Mouse (Mus musculus) midbrain, postnatal 0 days (tissue): ENCODE data around the gene Dpm2. TPM values are rescaled to one million over a fixed set of nuclear protein-coding genes. Genes with fewer than 3 reads are reported as not detected.

Experiments
- ATAC-seq: fragments of 200-750 bp; cut with Nextera tagmentation; 2 replicates; pipeline ENCODE4 v1.8.0; 2017; ENCODE audit warnings: moderate number of reproducible peaks, mild to moderate bottlenecking, moderate TSS enrichment, moderate library complexity; ENCODE audit not compliant: low FRiP score
- DNase-seq: peaks from one replicate; pipeline ENCODE4 v3.0.0-alpha.2; 2015; ENCODE audit warnings: low spot score
- H3K27ac ChIP-seq: fragments of 300-500 bp; sonication (generic); 2 replicates; pipeline ENCODE4 v1.5.1; 2014; ENCODE audit warnings: low read depth, mild to moderate bottlenecking, low read length, mixed read lengths
- H3K27me3 ChIP-seq: fragments of 300-500 bp; sonication (generic); 2 replicates; pipeline ENCODE4 v1.6.1; 2014; ENCODE audit warnings: low read length, control low read depth, mixed read lengths; ENCODE audit not compliant: insufficient read depth
- H3K36me3 ChIP-seq: fragments of 300-500 bp; sonication (generic); 2 replicates; pipeline ENCODE4 v1.6.1; 2014; ENCODE audit warnings: low read length, control low read depth, mixed read lengths; ENCODE audit not compliant: insufficient read depth
- H3K4me1 ChIP-seq: fragments of 300-500 bp; sonication (generic); 2 replicates; pipeline ENCODE4 v1.6.1; 2014; ENCODE audit warnings: mild to moderate bottlenecking, control low read depth, antibody characterized with exemption, low read length, mixed read lengths; ENCODE audit not compliant: insufficient read depth
- H3K4me2 ChIP-seq: fragments of 300-500 bp; sonication (generic); 2 replicates; pipeline ENCODE4 v1.6.1; 2014; ENCODE audit warnings: low read depth, mild to moderate bottlenecking, low read length, mixed read lengths; ENCODE audit not compliant: poor library complexity, severe bottlenecking
- H3K4me3 ChIP-seq: fragments of 300-500 bp; sonication (generic); 2 replicates; pipeline ENCODE4 v1.5.1; 2014; ENCODE audit warnings: low read depth, mild to moderate bottlenecking, low read length, moderate library complexity
- H3K9ac ChIP-seq: fragments of 300-500 bp; sonication (generic); replicated peaks from 2 replicates; pipeline ENCODE4 v1.6.1; 2014; ENCODE audit warnings: mild to moderate bottlenecking, low read length, moderate library complexity, mixed read lengths; ENCODE audit not compliant: poor library complexity, severe bottlenecking
- H3K9me3 ChIP-seq: fragments of 300-500 bp; sonication (generic); 2 replicates; pipeline ENCODE4 v1.6.1; 2016; ENCODE audit warnings: low read length, control low read depth
- CTCF ChIP-seq: IDR thresholded peaks from 2 replicates; pipeline ENCODE4 v1.5.1; 2016; ENCODE audit warnings: antibody characterized with exemption, mild to moderate bottlenecking
- WGBS: fragments of 180-500 bp; shearing (Covaris S2); extraction: QIAGEN DNeasy Blood & Tissue Kit; methylation state at CpG from one replicate; pipeline ENCODE4 v1.1.7; 2014; 5-methylcytosine and 5-hydroxymethylcytosine counted together
- polyA plus RNA-seq: library from polyadenylated mRNA; unstranded; fragments of >200 nt; fragmentation: Nextera tagmentation; extraction: Ambion mirVana; gene quantifications from 2 replicates; pipeline ENCODE4 v1.2.1, GENCODE M21; 2015
- total RNA-seq: library from RNA; depleted of rRNA; stranded (reverse); fragments of >200 nt; gene quantifications from 2 replicates; pipeline ENCODE4 v1.2.3, GENCODE M21; 2014

Gene Dpm2
- total and polyA plus RNA-seq, 2 experiments from 2014 or later = 73.3 to 135 TPM

DNA sequence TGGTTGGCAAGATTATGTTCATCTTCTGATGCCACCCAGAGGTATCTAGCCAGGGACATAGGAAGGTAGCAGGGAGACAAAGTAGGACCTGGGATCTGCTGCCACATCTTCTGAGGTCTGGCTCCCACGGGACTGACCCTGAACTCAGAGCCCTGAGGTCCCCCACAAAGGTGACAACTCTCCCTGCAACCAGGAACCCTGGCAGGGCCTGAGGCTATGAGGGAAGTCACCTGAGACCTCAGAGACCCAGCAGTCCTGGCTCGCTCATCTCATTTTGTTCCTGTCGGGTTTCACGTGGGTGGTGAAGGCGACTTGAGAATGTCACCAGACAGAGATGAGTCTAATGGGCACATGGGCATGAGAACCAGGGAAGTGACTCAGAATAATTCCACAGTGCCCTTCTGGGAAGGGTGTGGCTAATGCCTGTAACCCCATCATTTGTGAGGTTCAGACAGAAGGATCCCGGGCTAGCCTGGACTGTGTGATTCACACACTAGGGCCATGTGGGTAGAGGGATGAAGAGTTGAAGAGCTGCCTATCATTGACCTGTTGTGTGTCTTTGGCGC, 14.6 kb downstream of the Dpm2 start:
- H3K9me3 ChIP-seq = no peaks in the 10 kb centered on the region
- 0 out of 2 replicates have a peak, but pooled peaks cover 3% of the 10 kb centered on the region for H3K36me3 ChIP-seq
- DNase-seq (no peak), ATAC-seq (no peak)
- no peak overlapping the region for H3K27ac ChIP-seq
- no peak overlapping the region for H3K4me3 ChIP-seq
- no peak overlapping the region for H3K4me2 ChIP-seq
- peaks cover 16% of the 10 kb centered on the region for H3K4me1 ChIP-seq
- H3K27me3 ChIP-seq = no peaks in the 10 kb centered on the region
- 87% methylated on average over 7 of the region's 7 CpGs for WGBS
- TF ChIP-seq CTCF = no peak
- H3K9ac ChIP-seq = no peak overlapping the region

DNA sequence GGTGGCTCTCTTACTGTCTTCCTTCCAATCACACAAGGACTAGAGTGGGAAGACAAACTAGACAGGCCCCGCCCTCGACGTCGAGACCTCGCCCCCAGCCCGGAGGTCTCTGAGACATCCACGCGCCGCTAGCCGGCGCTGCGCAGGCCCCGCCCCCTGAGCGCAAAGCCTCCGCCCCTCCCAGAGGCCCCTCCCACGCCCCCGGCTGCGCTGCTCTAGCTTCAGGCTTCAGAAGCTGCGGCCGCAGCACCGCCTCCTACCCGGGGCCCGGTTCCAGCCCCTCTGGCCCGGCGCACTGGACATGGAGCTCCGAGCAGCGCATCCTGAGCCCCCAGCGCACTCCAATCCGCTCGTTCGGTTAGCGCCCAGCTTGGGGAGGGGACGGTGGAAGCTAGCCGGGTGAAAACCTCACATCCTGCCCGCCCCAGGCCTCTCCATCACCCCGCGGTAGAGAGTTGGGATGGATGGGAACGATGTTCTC, 16.3 kb downstream of the Dpm2 start, which contains the start of gene St6galnac4:
TSS of gene St6galnac4 (plus strand) at position 225 of the 481 bp plus-strand sequence.
- DNase-seq = peak; percentile 95
- peak within 1 kb of the TSS; percentile 64 for H3K9ac ChIP-seq
- 0 out of 2 replicates have a peak, but pooled peaks cover 6% of the 10 kb centered on the region for H3K36me3 ChIP-seq
- peaks cover 16% of the 10 kb centered on the region for H3K4me1 ChIP-seq
- no peaks in the 10 kb centered on the region for H3K9me3 ChIP-seq
- peak within 1 kb of the TSS; percentile 32; the same call in 1 of the 2 replicates for H3K27ac ChIP-seq
- WGBS = under 1% methylated on average over 36 of the region's 38 CpGs
- H3K4me3 ChIP-seq = peak within 1 kb of the TSS; percentile 61
- peak; percentile 69 for TF ChIP-seq CTCF
- no peaks in the 10 kb centered on the region for H3K27me3 ChIP-seq
- peak; percentile 72 for ATAC-seq
- peak within 1 kb of the TSS; percentile 54 for H3K4me2 ChIP-seq

DNA sequence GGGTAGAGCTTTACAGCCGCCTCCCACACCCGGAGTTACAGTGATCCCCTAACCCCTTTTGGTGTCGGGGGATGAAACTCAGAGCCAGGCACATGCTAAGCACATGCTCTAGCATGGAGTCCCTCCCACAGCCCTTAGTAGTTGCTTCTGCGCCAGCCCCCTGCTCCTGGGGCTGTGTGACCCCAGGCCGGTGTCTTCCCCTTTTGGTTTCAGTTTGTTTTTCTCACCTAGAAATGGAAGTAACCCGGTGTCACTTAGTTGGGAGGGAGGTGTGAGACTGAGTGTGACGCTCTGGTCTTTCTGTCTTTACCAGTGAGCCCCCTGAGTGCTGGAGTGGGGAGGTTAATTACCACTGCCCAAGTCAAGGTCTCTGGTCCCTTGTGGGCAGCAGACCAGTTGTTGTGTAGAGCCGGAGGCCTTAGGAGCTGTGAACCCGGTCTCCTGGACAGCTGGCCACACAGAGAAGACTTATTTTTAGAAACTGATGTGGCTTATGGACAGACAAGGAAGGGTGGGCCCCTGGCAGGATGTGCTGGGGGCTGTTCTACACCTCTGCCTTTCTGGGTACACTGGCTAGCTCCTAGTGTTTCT, 17.2 kb downstream of the Dpm2 start:
- Histone ChIP-seq H3K27ac (no peak overlapping the region), H3K9ac (peak overlapping the region; percentile 64; the same call in 1 of the 2 replicates), H3K4me3 (peak overlapping the region; percentile 61), H3K4me2 (peak overlapping the region; percentile 54), H3K27me3 (no peaks in the 10 kb centered on the region), H3K36me3 (peaks cover 11% of the 10 kb centered on the region; the same call in 1 of the 2 replicates), H3K4me1 (peaks cover 16% of the 10 kb centered on the region), H3K9me3 (no peaks in the 10 kb centered on the region)
- no peak for DNase-seq
- no peak for TF ChIP-seq CTCF
- ATAC-seq = no peak
- WGBS = 54% methylated on average over 9 of the region's 9 CpGs

- TF ChIP-seq CTCF = no peak
- H3K4me3 ChIP-seq = no peak overlapping the region
- no peaks in the 10 kb centered on the region for H3K27me3 ChIP-seq
- H3K4me1 ChIP-seq = peaks cover 16% of the 10 kb centered on the region
- ATAC-seq (no peak), DNase-seq (peak; percentile 66)
- H3K4me2 ChIP-seq = no peak overlapping the region
- WGBS = 63% methylated on average over 11 of the region's 11 CpGs
- H3K27ac ChIP-seq = no peak overlapping the region
- no peak overlapping the region for H3K9ac ChIP-seq
- peaks cover 20% of the 10 kb centered on the region for H3K36me3 ChIP-seq
- H3K9me3 ChIP-seq = no peaks in the 10 kb centered on the region
These were observed 18.6 kb downstream of the Dpm2 start for GRCm38 (mm10) chr2:32589213-32589795.

GRCm38 (mm10) chr2:32590224-32590623, 19.6 kb downstream of the Dpm2 start:
- no peak overlapping the region for H3K4me2 ChIP-seq
- no peaks in the 10 kb centered on the region for H3K9me3 ChIP-seq
- no peak for DNase-seq
- H3K27ac ChIP-seq = no peak overlapping the region
- no peak for ATAC-seq
- H3K9ac ChIP-seq = no peak overlapping the region
- WGBS = 84% methylated on average over 10 of the region's 10 CpGs
- H3K4me1 ChIP-seq = peaks cover 16% of the 10 kb centered on the region
- no peaks in the 10 kb centered on the region for H3K27me3 ChIP-seq
- TF ChIP-seq CTCF = no peak
- peaks cover 28% of the 10 kb centered on the region for H3K36me3 ChIP-seq
- no peak overlapping the region for H3K4me3 ChIP-seq

DNA sequence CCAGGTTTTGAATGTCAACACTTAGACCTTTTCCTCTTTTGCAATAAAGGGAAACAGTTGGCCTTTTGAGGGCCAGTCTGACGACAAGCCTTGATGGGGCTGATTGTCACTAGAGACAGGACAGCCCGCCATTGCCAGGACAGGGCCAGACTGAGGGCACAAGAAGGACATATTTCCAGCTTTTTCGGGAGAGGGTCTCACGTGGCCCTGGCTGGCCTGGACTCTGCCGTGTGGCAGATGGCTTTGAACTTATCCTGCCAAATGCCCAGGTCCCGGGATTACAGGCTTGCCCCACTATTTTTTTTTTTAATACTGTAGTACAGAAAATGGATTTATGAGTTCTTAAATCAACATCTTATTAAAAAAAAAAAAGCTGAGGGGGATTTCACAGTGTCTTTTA, 20.6 kb downstream of the Dpm2 start:
- H3K4me2 ChIP-seq = no peak overlapping the region
- DNase-seq = no peak
- H3K27me3 ChIP-seq = no peaks in the 10 kb centered on the region
- no peak overlapping the region for H3K27ac ChIP-seq
- H3K36me3 ChIP-seq = peaks cover 35% of the 10 kb centered on the region
- 73% methylated on average over 6 of the region's 6 CpGs for WGBS
- no peak for ATAC-seq
- H3K4me3 ChIP-seq = no peak overlapping the region
- no peak for TF ChIP-seq CTCF
- peaks cover 15% of the 10 kb centered on the region for H3K4me1 ChIP-seq
- H3K9ac ChIP-seq = no peak overlapping the region
- H3K9me3 ChIP-seq = no peaks in the 10 kb centered on the region
